In genomic region chr10:100475040-100475439, GRCm38 (mm10) we compare ENCODE assay signal across 13 mouse cellular contexts. TPM values are rescaled to one million over a fixed set of nuclear protein-coding genes. Genes with fewer than 3 reads are reported as not detected.
DNase-seq lines count a peak whose midpoint lies in the region; ATAC-seq and TF ChIP-seq lines count a peak whose summit lies in the region.
"Had no signal": no experiment of that assay in that cellular context is flagged by ENCODE, and none has a peak within 500 bp of the region (broad histone marks: within the 10 kb centered on the region; RNA-seq: fewer than 3 reads in every experiment).

No protein-coding gene starts in this region.

- ATAC-seq in embryonic facial prominence, embryonic 11.5 days (replicated peaks; ENCODE audit: insufficient number of reproducible peaks, low FRiP score, low TSS enrichment, low read depth), result no peak
- ATAC-seq in liver, embryonic 12.5 days, result no peak

- TF ChIP-seq CTCF in liver, adult 2 months (IDR thresholded peaks at IDR 0.05; ENCODE audit: low read depth, low read length), result 0 out of 2 replicates have a peak, but pooled peaks have one; percentile 18

- H3K4me1 ChIP-seq in embryonic facial prominence, embryonic 11.5 days (ENCODE audit: control insufficient read depth, insufficient read depth, low read length), result no peaks in the 10 kb centered on the region
- no peaks in the 10 kb centered on the region for H3K4me1 ChIP-seq in embryonic facial prominence, embryonic 10.5 days
- H3K4me1 ChIP-seq in liver, adult 2 months (ENCODE audit: control insufficient read depth, insufficient read depth, low read length), result no peaks in the 10 kb centered on the region
- H3K4me1 ChIP-seq in liver, embryonic 12.5 days, result no peaks in the 10 kb centered on the region
- H3K4me1 ChIP-seq in ES-E14 (ENCODE audit: control insufficient read depth in 2 of 2, insufficient read depth in 2 of 2, low read length in 2 of 2, poor library complexity in 1 of 2), result no peaks in the 10 kb centered on the region
- H3K4me1 ChIP-seq: forebrain, embryonic 10.5 days; limb, embryonic 15.5 days; neural tube, embryonic 12.5 days had no signal

- no peak overlapping the region for H3K27ac ChIP-seq in embryonic facial prominence, embryonic 11.5 days (replicated peaks; ENCODE audit: low read depth, low read length)
- no peak overlapping the region for H3K27ac ChIP-seq in embryonic facial prominence, embryonic 10.5 days (replicated peaks)
- H3K27ac ChIP-seq in liver, adult 2 months (replicated peaks; ENCODE audit: insufficient read depth, low read depth, low read length), result no peak overlapping the region
- no peak overlapping the region for H3K27ac ChIP-seq in liver, embryonic 12.5 days
- no peak overlapping the region for H3K27ac ChIP-seq in ES-E14 (ENCODE audit: insufficient read depth, low read depth, low read length, poor library complexity, severe bottlenecking)
- H3K27ac ChIP-seq: forebrain, embryonic 10.5 days; limb, embryonic 15.5 days; neural tube, embryonic 12.5 days had no signal

- H3K4me2 ChIP-seq in embryonic facial prominence, embryonic 11.5 days (ENCODE audit: low read depth, low read length), result no peak overlapping the region
- no peak overlapping the region for H3K4me2 ChIP-seq in liver, embryonic 12.5 days
- H3K4me2 ChIP-seq: limb, embryonic 15.5 days; neural tube, embryonic 12.5 days had no signal

- H3K9ac ChIP-seq in embryonic facial prominence, embryonic 11.5 days (replicated peaks; ENCODE audit: low read length), result no peak overlapping the region
- H3K9ac ChIP-seq in liver, adult 2 months (ENCODE audit: low read depth, low read length), result no peak overlapping the region
- no peak overlapping the region for H3K9ac ChIP-seq in liver, embryonic 12.5 days
- H3K9ac ChIP-seq in ES-E14 (ENCODE audit: insufficient read depth, low read depth, low read length, poor library complexity, severe bottlenecking), result no peak overlapping the region
- H3K9ac ChIP-seq: limb, embryonic 15.5 days; neural tube, embryonic 12.5 days had no signal

- H3K36me3 ChIP-seq in embryonic facial prominence, embryonic 11.5 days (replicated peaks; ENCODE audit: control insufficient read depth, insufficient read depth, low read depth, low read length), result no peaks in the 10 kb centered on the region; the same call in 1 of the 2 replicates
- peaks cover 47% of the 10 kb centered on the region for H3K36me3 ChIP-seq in embryonic facial prominence, embryonic 10.5 days (replicated peaks)
- H3K36me3 ChIP-seq in liver, adult 2 months (ENCODE audit: control insufficient read depth, insufficient read depth, low read length), result peaks cover 6% of the 10 kb centered on the region
- peaks cover 45% of the 10 kb centered on the region for H3K36me3 ChIP-seq in liver, embryonic 12.5 days
- H3K36me3 ChIP-seq in ES-E14 (ENCODE audit: control insufficient read depth, insufficient read depth, low read length, poor library complexity, severe bottlenecking), result peaks cover 5% of the 10 kb centered on the region

- in situ Hi-C loops in ES-E14 (cut with MboI; ENCODE audit: low sequenced_read_pairs in 2 of 2, unreplicated experiment in 2 of 2), result no loop called here

- H3K79me2 ChIP-seq in liver, adult 2 months (ENCODE audit: control insufficient read depth, insufficient read depth, low read length), result no peaks in the 10 kb centered on the region

- no peak for TF ChIP-seq POLR2A in liver, adult 2 months (IDR thresholded peaks at IDR 0.05; ENCODE audit: extremely low read depth, insufficient read depth, low read length)

- DNase-seq in embryonic facial prominence, embryonic 11.5 days (ENCODE audit: low spot score), result peak; percentile 3
- DNase-seq in embryonic facial prominence, embryonic 10.5 days (ENCODE audit: low spot score), result no peak
- no peak for DNase-seq in liver, adult 2 months (ENCODE audit: extremely low read depth, low read depth, low spot score)
- DNase-seq in ES-E14 (ENCODE audit: low read depth, low spot score), result no peak
- DNase-seq in induced T-regulatory cell, adult 2 months (ENCODE audit: low read depth), result peak; percentile 41
- DNase-seq in cerebellum, adult 8-10 months, result no peak
- no peak for DNase-seq in thymus, postnatal 25 days
- DNase-seq: gastrocnemius, postnatal 14 days; heart, postnatal 14 days had no signal

- H3K27me3 ChIP-seq in embryonic facial prominence, embryonic 11.5 days (ENCODE audit: control insufficient read depth, insufficient read depth, low read length), result no peaks in the 10 kb centered on the region
- no peaks in the 10 kb centered on the region for H3K27me3 ChIP-seq in embryonic facial prominence, embryonic 10.5 days (replicated peaks; ENCODE audit: low read depth, poor library complexity, severe bottlenecking)
- no peaks in the 10 kb centered on the region for H3K27me3 ChIP-seq in liver, adult 2 months (ENCODE audit: control insufficient read depth, insufficient read depth, low read length)
- no peaks in the 10 kb centered on the region for H3K27me3 ChIP-seq in liver, embryonic 12.5 days (replicated peaks)
- H3K27me3 ChIP-seq: limb, embryonic 15.5 days; neural tube, embryonic 12.5 days had no signal

- WGBS in embryonic facial prominence, embryonic 11.5 days, result 57% methylated on average over 3 of the region's 3 CpGs
- WGBS in embryonic facial prominence, embryonic 10.5 days, result 60% methylated on average over 3 of the region's 3 CpGs
- 54% methylated on average over 3 of the region's 3 CpGs for WGBS in liver, adult 2 months
- 45% methylated on average over 3 of the region's 3 CpGs for WGBS in liver, embryonic 12.5 days (ENCODE audit: insufficient replicate concordance)

- H3K4me3 ChIP-seq in embryonic facial prominence, embryonic 11.5 days (ENCODE audit: low read depth, low read length), result no peak overlapping the region
- no peak overlapping the region for H3K4me3 ChIP-seq in embryonic facial prominence, embryonic 10.5 days
- no peak overlapping the region for H3K4me3 ChIP-seq in liver, adult 2 months (ENCODE audit: insufficient read depth, low read depth, low read length)
- no peak overlapping the region for H3K4me3 ChIP-seq in liver, embryonic 12.5 days
- H3K4me3 ChIP-seq in ES-E14 (ENCODE audit: insufficient read depth in 1 of 2, low read depth in 1 of 2, low read length in 2 of 2, poor library complexity in 1 of 2, severe bottlenecking in 1 of 2), result no peak overlapping the region
- H3K4me3 ChIP-seq: forebrain, embryonic 10.5 days; limb, embryonic 15.5 days; neural tube, embryonic 12.5 days had no signal

- no peaks in the 10 kb centered on the region for H3K9me3 ChIP-seq in embryonic facial prominence, embryonic 11.5 days (replicated peaks; ENCODE audit: control insufficient read depth, low read length)
- H3K9me3 ChIP-seq in embryonic facial prominence, embryonic 10.5 days, result no peaks in the 10 kb centered on the region
- no peaks in the 10 kb centered on the region for H3K9me3 ChIP-seq in liver, embryonic 12.5 days (replicated peaks)
- no peaks in the 10 kb centered on the region for H3K9me3 ChIP-seq in ES-E14 (ENCODE audit: control insufficient read depth, insufficient read depth, low read depth, low read length)
- H3K9me3 ChIP-seq: forebrain, embryonic 10.5 days; limb, embryonic 15.5 days; neural tube, embryonic 12.5 days had no signal

TF ChIP-seq in ES-E14, 5 proteins besides CTCF, POLR2A, EP300 and RAD21:
- TF ChIP-seq CHD2 (IDR thresholded peaks at IDR 0.05; ENCODE audit: low read depth, low read length) (no peak), ZC3H11A (IDR thresholded peaks at IDR 0.05; ENCODE audit: borderline replicate concordance, low read depth, low read length) (no peak), ZNF384 (IDR thresholded peaks at IDR 0.05; ENCODE audit: low read depth, low read length) (peak; percentile 95), HCFC1 (IDR thresholded peaks at IDR 0.05; ENCODE audit: borderline replicate concordance, insufficient read depth, low read length) (no peak), MAFK (IDR thresholded peaks at IDR 0.05; ENCODE audit: insufficient read depth, low read depth, low read length) (no peak)

RNA-seq across cellular contexts. Expression of gene Tmtc3, which starts 12.1 kb away (rescaled TPM):
- polyA plus RNA-seq in embryonic facial prominence, embryonic 11.5 days (2014; fragmentation: Nextera tagmentation; extraction: Ambion mirVana), result 24.4 and 27.0 TPM in 2 replicates
- polyA plus RNA-seq in embryonic facial prominence, embryonic 10.5 days (2016; fragmentation: Nextera tagmentation; extraction: Ambion mirVana), result 23.0 and 26.2 TPM in 2 replicates
- total RNA-seq in liver, adult 2 months (2014; rRNA removed), result 6.4 and 8.8 TPM in 2 replicates
- 1.7 and 2.0 TPM in 2 replicates for polyA plus RNA-seq in liver, adult 2 months (2012; rRNA removed)
- polyA plus RNA-seq in liver, embryonic 12.5 days (2016; fragmentation: Nextera tagmentation; extraction: Ambion mirVana), result 10.5 and 11.8 TPM in 2 replicates
- total RNA-seq in ES-E14 (2012; rRNA removed), result 57.0 and 59.4 TPM in 2 replicates

RNA-seq across cellular contexts. Expression of gene Cep290, which starts 12.3 kb away (rescaled TPM):
- 5.9 and 7.2 TPM in 2 replicates for polyA plus RNA-seq in embryonic facial prominence, embryonic 11.5 days (2014; fragmentation: Nextera tagmentation; extraction: Ambion mirVana)
- 6.2 and 6.3 TPM in 2 replicates for polyA plus RNA-seq in embryonic facial prominence, embryonic 10.5 days (2016; fragmentation: Nextera tagmentation; extraction: Ambion mirVana)
- total RNA-seq in liver, adult 2 months (2014; rRNA removed), result 2.3 and 3.0 TPM in 2 replicates
- polyA plus RNA-seq in liver, adult 2 months (2012; rRNA removed), result 0.10 TPM in 2 replicates
- 4.2 and 4.8 TPM in 2 replicates for polyA plus RNA-seq in liver, embryonic 12.5 days (2016; fragmentation: Nextera tagmentation; extraction: Ambion mirVana)
- 8.7 and 12.5 TPM in 2 replicates for total RNA-seq in ES-E14 (2012; rRNA removed)

Comparison
In these comparisons a context has a peak if more than half of its experiments do, and no peak if none do; other contexts are left out.
1. DNase-seq: peak in embryonic facial prominence, embryonic 11.5 days (single experiment) and induced T-regulatory cell, adult 2 months (single experiment); none in embryonic facial prominence, embryonic 10.5 days (single experiment), liver, adult 2 months (single experiment), ES-E14 (single experiment), cerebellum, adult 8-10 months (single experiment) and thymus, postnatal 25 days (single experiment).